In genomic region chr15:3286032-3286431, GRCm38 (mm10) we compare ENCODE assay signal across 22 mouse cellular contexts. TPM values are rescaled to one million over a fixed set of nuclear protein-coding genes. Genes with fewer than 3 reads are reported as not detected.
"Had no signal": no experiment of that assay in that cellular context is flagged by ENCODE, and none has a peak within 500 bp of the region (broad histone marks: within the 10 kb centered on the region; RNA-seq: fewer than 3 reads in every experiment).

No protein-coding gene starts in this region.

- DNase-seq: lung, adult 18-20 months; midbrain, embryonic 14.5 days; retina, postnatal 1 day; right cerebral cortex, adult 18-20 months; right cerebral cortex, postnatal 25 days; right cerebral cortex, postnatal 4 days; spleen, adult 18-20 months; thymus, adult 2 months; thymus, postnatal 25 days; thymus, postnatal 4 days had no signal

- H3K4me1 ChIP-seq: liver, embryonic 12.5 days; lung, embryonic 15.5 days; midbrain, embryonic 10.5 days; midbrain, embryonic 12.5 days; neural tube, embryonic 13.5 days; neural tube, embryonic 15.5 days; stomach, embryonic 15.5 days had no signal

- H3K27me3 ChIP-seq: liver, embryonic 12.5 days; lung, embryonic 15.5 days; midbrain, embryonic 12.5 days; neural tube, embryonic 13.5 days; neural tube, embryonic 15.5 days; stomach, embryonic 15.5 days had no signal

- H3K27ac ChIP-seq: liver, embryonic 12.5 days; liver, embryonic 14.5 days; lung, embryonic 15.5 days; midbrain, embryonic 10.5 days; midbrain, embryonic 12.5 days; neural tube, embryonic 13.5 days; neural tube, embryonic 15.5 days; stomach, embryonic 15.5 days; stomach, postnatal 0 days had no signal

- H3K36me3 ChIP-seq: liver, embryonic 12.5 days; lung, embryonic 15.5 days; midbrain, embryonic 10.5 days; midbrain, embryonic 12.5 days; neural tube, embryonic 13.5 days; neural tube, embryonic 15.5 days; stomach, embryonic 15.5 days had no signal

- H3K9me3 ChIP-seq: liver, embryonic 12.5 days; lung, embryonic 15.5 days; midbrain, embryonic 10.5 days; midbrain, embryonic 12.5 days; neural tube, embryonic 13.5 days; neural tube, embryonic 15.5 days; stomach, embryonic 15.5 days had no signal

- H3K4me2 ChIP-seq: liver, embryonic 12.5 days; lung, embryonic 15.5 days; midbrain, embryonic 12.5 days; neural tube, embryonic 13.5 days; neural tube, embryonic 15.5 days; stomach, embryonic 15.5 days had no signal

- H3K4me3 ChIP-seq: liver, embryonic 12.5 days; lung, embryonic 15.5 days; midbrain, embryonic 10.5 days; midbrain, embryonic 12.5 days; myocyte; neural tube, embryonic 13.5 days; neural tube, embryonic 15.5 days; stomach, embryonic 15.5 days had no signal

- ATAC-seq: liver, embryonic 12.5 days; midbrain, embryonic 16.5 days had no signal

- H3K9ac ChIP-seq: liver, embryonic 12.5 days; liver, embryonic 14.5 days; lung, embryonic 15.5 days; midbrain, embryonic 12.5 days; neural tube, embryonic 13.5 days; neural tube, embryonic 15.5 days; stomach, embryonic 15.5 days had no signal

RNA-seq across cellular contexts. Expression of gene Ccdc152, which starts 17.3 kb away (rescaled TPM):
- polyA plus RNA-seq: midbrain, embryonic 10.5 days; midbrain, embryonic 16.5 days; myocyte; neural tube, embryonic 11.5 days; neural tube, embryonic 13.5 days had no signal
